Mouse (Mus musculus) erythroid progenitor cell, adult 5-6 weeks (primary cell): Measurements from ENCODE around the gene Atmin. TPM values are rescaled to one million over a fixed set of nuclear protein-coding genes. Genes with fewer than 3 reads are reported as not detected.

Source experiments
- total RNA-seq, 2 experiments: library from RNA; stranded (forward) in 1 of 2; stranded (reverse) in 1 of 2; fragments of 150-400 nt in 1 of 2; fragments of 186-747, 209-891 nt in 1 of 2; gene quantifications; 2 replicates each; pipeline versions ENCODE4 v1.2.3 to v1.2.4; 2015 to 2017; ENCODE audit warnings: low replicate concordance in 2 of 2

Gene Atmin
- total RNA-seq, 2 experiments from 2014 or later, result 2.3 to 10.5 TPM

Other genes with a start within 250 kb of the Atmin start
- gene Cdyl2, start 210.4 kb upstream of the Atmin start, total RNA-seq (2015; ENCODE audit: low replicate concordance), result 1.1 TPM in 1 of 2 replicates, not detected in the other
- gene Cdyl2, start 210.4 kb upstream of the Atmin start, total RNA-seq (2017; ENCODE audit: low replicate concordance), result 0.45 and 2.8 TPM in 2 replicates
- 38.6 and 67.4 TPM in 2 replicates for gene Cmc2, start 21.9 kb upstream of the Atmin start, total RNA-seq (2015; ENCODE audit: low replicate concordance)
- 87.8 and 107 TPM in 2 replicates for gene Cmc2, start 21.9 kb upstream of the Atmin start, total RNA-seq (2017; ENCODE audit: low replicate concordance)
- gene Cenpn, start 21.7 kb upstream of the Atmin start, total RNA-seq (2015; ENCODE audit: low replicate concordance), result 72.8 and 106 TPM in 2 replicates
- 62.6 and 77.5 TPM in 2 replicates for gene Cenpn, start 21.7 kb upstream of the Atmin start, total RNA-seq (2017; ENCODE audit: low replicate concordance)
- gene 1700030J22Rik, start 35.6 kb downstream of the Atmin start, total RNA-seq (2015; ENCODE audit: low replicate concordance), result not detected in 2 replicates
- gene 1700030J22Rik, start 35.6 kb downstream of the Atmin start, total RNA-seq (2017; ENCODE audit: low replicate concordance), result not detected in 2 replicates
- gene Gcsh, start 50.1 kb downstream of the Atmin start, total RNA-seq (2015; ENCODE audit: low replicate concordance), result 2.2 and 2.5 TPM in 2 replicates
- gene Gcsh, start 50.1 kb downstream of the Atmin start, total RNA-seq (2017; ENCODE audit: low replicate concordance), result 4.6 and 4.9 TPM in 2 replicates
- 1.1 TPM in 1 of 2 replicates, not detected in the other for gene Pkd1l2, start 139.1 kb downstream of the Atmin start, total RNA-seq (2015; ENCODE audit: low replicate concordance)
- gene Pkd1l2, start 139.1 kb downstream of the Atmin start, total RNA-seq (2017; ENCODE audit: low replicate concordance), result not detected in 2 replicates
- gene Bco1, start 152.5 kb downstream of the Atmin start, total RNA-seq (2015; ENCODE audit: low replicate concordance), result 1.8 TPM in 1 of 2 replicates, not detected in the other
- gene Bco1, start 152.5 kb downstream of the Atmin start, total RNA-seq (2017; ENCODE audit: low replicate concordance), result not detected in 2 replicates
- 12.3 and 15.1 TPM in 2 replicates for gene Gan, start 214.7 kb downstream of the Atmin start, total RNA-seq (2015; ENCODE audit: low replicate concordance)
- 12.4 and 13.6 TPM in 2 replicates for gene Gan, start 214.7 kb downstream of the Atmin start, total RNA-seq (2017; ENCODE audit: low replicate concordance)